Mouse (Mus musculus): ENCODE measurements around the gene Olfr25. TPM values are rescaled to one million over a fixed set of nuclear protein-coding genes. Genes with fewer than 3 reads are reported as not detected.

The Olfr25 gene
- not detected in 2 replicates for polyA plus RNA-seq (2016; fragmentation: Nextera tagmentation; extraction: Ambion mirVana)

DNA sequence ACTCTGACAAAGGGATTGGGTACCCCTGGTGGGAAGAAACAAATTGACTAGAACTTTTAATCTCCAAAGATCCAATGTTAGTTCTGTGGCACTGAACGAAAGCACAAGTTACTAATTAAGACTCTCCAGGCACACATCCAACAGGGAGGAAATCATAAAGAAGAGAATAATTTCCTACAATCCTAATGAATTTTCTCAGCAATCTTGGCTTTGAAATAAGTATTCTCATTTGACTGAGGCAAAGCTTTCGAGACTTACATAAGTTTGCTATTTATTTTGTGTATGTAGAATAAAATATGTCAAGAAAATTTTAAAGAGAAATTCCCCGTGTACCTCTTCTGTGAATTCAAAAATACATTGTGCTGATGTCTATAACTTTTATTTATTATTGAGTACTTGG, at the start of gene Olfr25:
TSS of gene Olfr25 (plus strand) at position 301 of the 400 bp plus-strand sequence.
- Histone ChIP-seq H3K27ac (replicated peaks) (no peak within 1 kb of the TSS), H3K4me1 (no peaks in the 10 kb centered on the region), H3K4me3 (no peak within 1 kb of the TSS), H3K9me3 (no peaks in the 10 kb centered on the region), H3K27me3 (replicated peaks; ENCODE audit: low read depth, poor library complexity, severe bottlenecking) (no peaks in the 10 kb centered on the region), H3K36me3 (replicated peaks) (no peaks in the 10 kb centered on the region)
- 81% methylated on average over 3 of the region's 3 CpGs for WGBS
- DNase-seq (ENCODE audit: low spot score): no peak

DNA sequence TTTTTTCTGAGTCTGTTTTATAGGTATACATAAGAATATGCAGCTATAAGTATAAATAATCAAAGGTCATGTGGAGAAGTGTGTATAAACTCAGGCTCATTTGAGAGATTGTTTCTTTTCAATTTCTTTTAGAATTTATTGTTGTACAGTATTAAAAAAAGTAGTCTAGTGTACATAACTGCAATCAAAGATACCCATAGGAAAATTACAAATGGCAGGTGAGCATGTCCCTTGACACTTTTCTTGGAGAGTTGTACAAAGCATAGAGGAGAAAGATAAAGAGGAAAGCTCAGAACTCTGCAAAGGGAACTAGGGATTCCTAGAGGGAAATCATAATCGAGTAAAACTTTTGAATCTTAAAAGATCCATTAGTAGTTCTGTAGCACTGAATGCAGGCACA, 38.1 kb upstream of the Olfr25 start, which contains the start of gene Olfr896-ps1:
TSS of gene Olfr896-ps1 (plus strand) at position 301 of the 400 bp plus-strand sequence.
- Histone ChIP-seq H3K27me3 (replicated peaks; ENCODE audit: low read depth, poor library complexity, severe bottlenecking) (no peaks in the 10 kb centered on the region), H3K4me1 (no peaks in the 10 kb centered on the region), H3K4me3 (no peak within 1 kb of the TSS), H3K36me3 (replicated peaks) (no peaks in the 10 kb centered on the region), H3K27ac (replicated peaks) (no peak within 1 kb of the TSS), H3K9me3 (no peaks in the 10 kb centered on the region)
- no peak for DNase-seq (ENCODE audit: low spot score)
- 83% methylated on average over 1 of the region's 1 CpGs for WGBS

DNA sequence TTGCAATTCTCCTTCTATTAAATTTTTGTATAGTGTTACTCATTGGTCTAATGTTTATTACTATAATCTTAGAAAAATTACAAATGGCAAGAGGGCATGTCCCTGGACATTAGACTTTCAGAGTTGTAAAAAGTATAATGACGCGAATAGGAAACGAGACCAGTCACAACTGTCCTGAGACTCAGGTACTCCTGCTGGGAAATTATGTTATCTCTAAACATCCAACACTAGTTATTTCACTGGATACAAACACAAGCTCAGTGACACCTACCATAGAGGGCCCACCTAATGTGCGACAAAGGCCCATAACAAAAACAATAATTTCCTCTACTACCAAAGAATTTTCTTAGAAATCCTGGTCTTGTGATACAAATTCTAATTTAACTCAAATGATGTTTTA, 19.3 kb downstream of the Olfr25 start, which contains the start of gene Olfr898:
TSS of gene Olfr898 (plus strand) at position 301 of the 400 bp plus-strand sequence.
- Histone ChIP-seq H3K9me3 (no peaks in the 10 kb centered on the region), H3K36me3 (replicated peaks) (no peaks in the 10 kb centered on the region), H3K4me3 (no peak within 1 kb of the TSS), H3K27me3 (replicated peaks; ENCODE audit: low read depth, poor library complexity, severe bottlenecking) (no peaks in the 10 kb centered on the region), H3K27ac (replicated peaks) (no peak within 1 kb of the TSS), H3K4me1 (no peaks in the 10 kb centered on the region)
- 97% methylated on average over 4 of the region's 4 CpGs for WGBS
- DNase-seq (ENCODE audit: low spot score): no peak

DNA sequence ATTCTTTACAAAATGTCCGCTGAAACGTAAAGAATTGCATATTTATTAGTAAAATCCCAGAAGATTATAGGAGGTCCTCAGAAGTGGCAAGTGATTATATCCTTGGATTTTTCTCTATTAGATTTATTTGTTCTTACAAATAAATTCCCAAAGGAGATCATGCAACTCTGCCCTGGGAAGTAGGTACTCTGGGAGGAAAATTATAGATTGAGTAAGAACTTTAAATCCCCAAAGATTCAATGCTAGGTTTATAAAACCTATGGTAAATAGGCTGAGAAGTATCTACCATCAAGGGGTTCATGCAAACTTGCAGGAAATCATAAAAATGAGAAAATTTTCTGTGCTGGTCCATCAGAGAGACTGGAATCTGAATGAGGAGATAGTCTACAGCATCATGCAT, 37.7 kb downstream of the Olfr25 start, which contains the start of gene Olfr250:
TSS of gene Olfr250 (plus strand) at position 301 of the 400 bp plus-strand sequence.
- H3K4me1 ChIP-seq: no peaks in the 10 kb centered on the region
- no peak within 1 kb of the TSS for H3K4me3 ChIP-seq
- no peak within 1 kb of the TSS for H3K27ac ChIP-seq (replicated peaks)
- no peaks in the 10 kb centered on the region for H3K9me3 ChIP-seq
- WGBS: 95% methylated on average over 2 of the region's 2 CpGs
- H3K27me3 ChIP-seq (replicated peaks; ENCODE audit: low read depth, poor library complexity, severe bottlenecking): no peaks in the 10 kb centered on the region
- no peaks in the 10 kb centered on the region for H3K36me3 ChIP-seq (replicated peaks)
- no peak for DNase-seq (ENCODE audit: low spot score)

DNA sequence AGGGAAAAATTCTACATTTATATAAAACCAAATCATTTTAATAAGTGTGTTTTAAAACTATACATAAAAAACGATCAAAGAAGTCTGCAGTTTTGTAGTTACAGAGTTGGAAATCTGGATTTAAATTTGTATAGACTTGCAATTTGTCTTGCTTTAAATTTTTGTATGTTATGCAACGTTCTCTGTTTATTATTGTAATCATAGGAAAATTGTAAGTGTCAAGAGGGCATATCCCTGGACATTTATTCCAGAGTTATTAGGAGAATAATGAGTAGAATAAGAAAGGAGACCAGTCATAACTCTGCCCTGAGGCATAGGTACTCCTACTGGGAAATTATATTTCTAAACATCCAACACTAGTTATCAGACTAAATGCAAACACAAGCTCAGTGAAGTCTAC, 47.9 kb downstream of the Olfr25 start, which contains the start of gene Olfr251:
TSS of gene Olfr251 (plus strand) at position 301 of the 400 bp plus-strand sequence.
- Histone ChIP-seq H3K27ac (replicated peaks) (no peak within 1 kb of the TSS), H3K36me3 (replicated peaks) (no peaks in the 10 kb centered on the region), H3K4me1 (no peaks in the 10 kb centered on the region), H3K9me3 (no peaks in the 10 kb centered on the region), H3K27me3 (replicated peaks; ENCODE audit: low read depth, poor library complexity, severe bottlenecking) (no peaks in the 10 kb centered on the region), H3K4me3 (no peak within 1 kb of the TSS)
- DNase-seq (ENCODE audit: low spot score): no peak
- 77% methylated on average over 2 of the region's 2 CpGs for WGBS

Other genes with a start within 250 kb of the Olfr25 start
- not detected in 2 replicates for gene Olfr887, start 245.0 kb upstream of the Olfr25 start, polyA plus RNA-seq (2016; fragmentation: Nextera tagmentation; extraction: Ambion mirVana)
- gene Olfr888, start 220.9 kb upstream of the Olfr25 start, polyA plus RNA-seq (2016; fragmentation: Nextera tagmentation; extraction: Ambion mirVana): not detected in 2 replicates
- 0.19 and 0.26 TPM in 2 replicates for gene Olfr889, start 213.9 kb upstream of the Olfr25 start, polyA plus RNA-seq (2016; fragmentation: Nextera tagmentation; extraction: Ambion mirVana)
- gene Olfr890, start 186.5 kb upstream of the Olfr25 start, polyA plus RNA-seq (2016; fragmentation: Nextera tagmentation; extraction: Ambion mirVana): not detected in 2 replicates
- gene Olfr891, start 148.2 kb upstream of the Olfr25 start, polyA plus RNA-seq (2016; fragmentation: Nextera tagmentation; extraction: Ambion mirVana): not detected in 2 replicates
- gene Olfr893, start 120.7 kb upstream of the Olfr25 start, polyA plus RNA-seq (2016; fragmentation: Nextera tagmentation; extraction: Ambion mirVana): not detected in 2 replicates
- gene Olfr894, start 111.0 kb upstream of the Olfr25 start, polyA plus RNA-seq (2016; fragmentation: Nextera tagmentation; extraction: Ambion mirVana): not detected in 2 replicates
- not detected in 2 replicates for gene Olfr143, start 76.3 kb upstream of the Olfr25 start, polyA plus RNA-seq (2016; fragmentation: Nextera tagmentation; extraction: Ambion mirVana)
- not detected in 2 replicates for gene Olfr895, start 61.2 kb upstream of the Olfr25 start, polyA plus RNA-seq (2016; fragmentation: Nextera tagmentation; extraction: Ambion mirVana)
- gene Olfr896-ps1, start 38.0 kb upstream of the Olfr25 start, polyA plus RNA-seq (2016; fragmentation: Nextera tagmentation; extraction: Ambion mirVana): not detected in 2 replicates
- not detected in 2 replicates for gene Olfr898, start 19.4 kb downstream of the Olfr25 start, polyA plus RNA-seq (2016; fragmentation: Nextera tagmentation; extraction: Ambion mirVana)
- not detected in 2 replicates for gene Olfr250, start 37.8 kb downstream of the Olfr25 start, polyA plus RNA-seq (2016; fragmentation: Nextera tagmentation; extraction: Ambion mirVana)
- gene Olfr251, start 48.0 kb downstream of the Olfr25 start, polyA plus RNA-seq (2016; fragmentation: Nextera tagmentation; extraction: Ambion mirVana): not detected in 2 replicates
- not detected in 2 replicates for gene Olfr147, start 72.6 kb downstream of the Olfr25 start, polyA plus RNA-seq (2016; fragmentation: Nextera tagmentation; extraction: Ambion mirVana)
- not detected in 2 replicates for gene Olfr901, start 100.4 kb downstream of the Olfr25 start, polyA plus RNA-seq (2016; fragmentation: Nextera tagmentation; extraction: Ambion mirVana)
- gene Olfr902, start 118.6 kb downstream of the Olfr25 start, polyA plus RNA-seq (2016; fragmentation: Nextera tagmentation; extraction: Ambion mirVana): not detected in 2 replicates
- not detected in 2 replicates for gene Olfr904, start 134.1 kb downstream of the Olfr25 start, polyA plus RNA-seq (2016; fragmentation: Nextera tagmentation; extraction: Ambion mirVana)
- not detected in 2 replicates for gene Olfr905, start 142.0 kb downstream of the Olfr25 start, polyA plus RNA-seq (2016; fragmentation: Nextera tagmentation; extraction: Ambion mirVana)
- gene Olfr906, start 158.0 kb downstream of the Olfr25 start, polyA plus RNA-seq (2016; fragmentation: Nextera tagmentation; extraction: Ambion mirVana): not detected in 2 replicates
- not detected in 2 replicates for gene Olfr907, start 166.7 kb downstream of the Olfr25 start, polyA plus RNA-seq (2016; fragmentation: Nextera tagmentation; extraction: Ambion mirVana)
- gene Olfr911-ps1, start 192.5 kb downstream of the Olfr25 start, polyA plus RNA-seq (2016; fragmentation: Nextera tagmentation; extraction: Ambion mirVana): not detected in 2 replicates
- gene Olfr910, start 208.8 kb downstream of the Olfr25 start, polyA plus RNA-seq (2016; fragmentation: Nextera tagmentation; extraction: Ambion mirVana): not detected in 2 replicates

Measured in embryonic facial prominence, embryonic 10.5 days (tissue).